Mouse (Mus musculus) heart, adult 2 months (tissue): ENCODE measurements around the gene Rnase9.

Experiments
- CTCF ChIP-seq: fragments of 200-600 bp; IDR thresholded peaks from 2 replicates; pipeline ENCODE4 v1.8.1; 2022; ENCODE audit warnings: antibody characterized with exemption, mild to moderate bottlenecking, moderate library complexity
- EP300 ChIP-seq: fragments of 200-500 bp; IDR thresholded peaks from 2 replicates; pipeline ENCODE4 v1.6.1; 2011; ENCODE audit warnings: low read depth, low read length, control low read depth; ENCODE audit not compliant: insufficient read depth
- POLR2A ChIP-seq: fragments of 200-500 bp; IDR thresholded peaks from 2 replicates; pipeline ENCODE4 v1.6.1; 2011; ENCODE audit warnings: mild to moderate bottlenecking, low read depth, low read length, control low read depth; ENCODE audit not compliant: insufficient read depth

- TF ChIP-seq POLR2A (no peak), CTCF (no peak), EP300 (no peak)
Observed at GRCm38 (mm10) chr14:51088166-51088969, 46.7 kb upstream of the Rnase9 start.
